Mouse (Mus musculus) erythroblast, embryonic 14.5 days (primary cell): ENCODE data around the gene Myo1g. TPM values are rescaled to one million over a fixed set of nuclear protein-coding genes. Genes with fewer than 3 reads are reported as not detected.

Experiments used
- H3K27me3 ChIP-seq: 2 replicates; pipeline ENCODE4 v1.6.1; 2012; ENCODE audit warnings: inconsistent platforms; ENCODE audit not compliant: control insufficient read depth
- H3K36me3 ChIP-seq: 2 replicates; pipeline ENCODE4 v1.6.1; 2012; ENCODE audit warnings: mild to moderate bottlenecking, inconsistent platforms; ENCODE audit not compliant: control insufficient read depth
- H3K4me1 ChIP-seq: 2 replicates; pipeline ENCODE4 v1.6.1; 2012; ENCODE audit warnings: inconsistent platforms; ENCODE audit not compliant: control insufficient read depth
- H3K4me3 ChIP-seq: replicated peaks from 2 replicates; pipeline ENCODE3; 2012; ENCODE audit warnings: moderate library complexity, mild to moderate bottlenecking, inconsistent platforms
- H3K9me3 ChIP-seq: 2 replicates; pipeline ENCODE4 v1.6.1; 2012; ENCODE audit warnings: low read length, inconsistent platforms, mixed read lengths; ENCODE audit not compliant: control insufficient read depth
- GATA1 ChIP-seq: IDR thresholded peaks from 2 replicates; pipeline ENCODE4 v1.6.1; 2012; ENCODE audit warnings: low read length, inconsistent platforms, mixed read lengths
- TAL1 ChIP-seq: IDR thresholded peaks from 3 replicates; pipeline ENCODE4 v1.6.1; 2012; ENCODE audit warnings: low read length, inconsistent platforms, mixed read lengths
- polyA plus RNA-seq: library from polyadenylated mRNA; stranded (reverse); fragments of >175 nt; gene quantifications from 2 replicates; pipeline ENCODE4 v1.2.3, GENCODE M21; 2012

Myo1g gene
- polyA plus RNA-seq, 1 experiment, result 0.20 TPM

DNA sequence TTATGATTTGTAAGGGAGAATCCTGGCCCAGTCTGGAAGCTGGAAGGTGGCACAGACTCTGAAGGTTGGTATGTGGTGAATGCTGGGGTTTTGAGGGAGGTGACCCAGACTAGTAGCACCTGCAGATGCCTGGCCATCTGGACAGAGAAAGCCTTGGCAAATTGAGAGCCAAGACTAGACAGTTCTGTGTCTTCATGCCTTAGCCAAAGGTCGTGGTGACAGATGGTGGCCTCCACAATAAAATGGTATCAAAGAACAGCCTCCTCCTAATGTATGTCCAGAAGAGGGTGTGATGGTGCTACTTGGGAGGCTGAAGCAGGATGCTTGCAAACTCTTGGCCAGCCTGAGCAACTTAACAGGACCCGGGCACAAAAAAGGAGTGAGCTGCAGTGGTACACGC lies 16.5 kb downstream of the Myo1g start:
- TF ChIP-seq GATA1 (no peak), TAL1 (no peak)
- no peaks in the 10 kb centered on the region for H3K9me3 ChIP-seq
- no peak overlapping the region for H3K4me3 ChIP-seq
- H3K36me3 ChIP-seq, result no peaks in the 10 kb centered on the region
- no peaks in the 10 kb centered on the region for H3K27me3 ChIP-seq
- peaks cover 2% of the 10 kb centered on the region for H3K4me1 ChIP-seq

DNA sequence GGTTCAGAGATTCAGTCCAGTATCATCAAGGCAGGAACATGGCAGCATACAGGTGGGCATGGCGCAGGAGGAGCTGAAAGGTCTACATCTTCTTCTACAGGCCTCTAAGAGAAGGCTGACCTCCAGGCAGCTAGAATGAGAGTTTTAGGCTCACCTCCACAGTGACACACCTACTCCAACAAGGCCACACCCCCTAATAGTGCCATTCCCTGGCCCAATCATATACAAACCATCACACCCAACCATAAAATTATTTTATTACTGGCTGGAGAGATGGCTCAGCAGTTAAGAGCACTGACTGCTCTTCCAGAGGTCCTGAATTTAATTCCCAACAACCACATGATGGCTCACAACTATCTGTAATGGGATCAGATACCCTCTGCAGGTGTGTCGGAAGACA lies 18.3 kb downstream of the Myo1g start:
- Histone ChIP-seq H3K4me1 (peaks cover 2% of the 10 kb centered on the region), H3K9me3 (no peaks in the 10 kb centered on the region), H3K36me3 (no peaks in the 10 kb centered on the region), H3K27me3 (no peaks in the 10 kb centered on the region), H3K4me3 (no peak overlapping the region)
- TF ChIP-seq GATA1 (no peak), TAL1 (no peak)

DNA sequence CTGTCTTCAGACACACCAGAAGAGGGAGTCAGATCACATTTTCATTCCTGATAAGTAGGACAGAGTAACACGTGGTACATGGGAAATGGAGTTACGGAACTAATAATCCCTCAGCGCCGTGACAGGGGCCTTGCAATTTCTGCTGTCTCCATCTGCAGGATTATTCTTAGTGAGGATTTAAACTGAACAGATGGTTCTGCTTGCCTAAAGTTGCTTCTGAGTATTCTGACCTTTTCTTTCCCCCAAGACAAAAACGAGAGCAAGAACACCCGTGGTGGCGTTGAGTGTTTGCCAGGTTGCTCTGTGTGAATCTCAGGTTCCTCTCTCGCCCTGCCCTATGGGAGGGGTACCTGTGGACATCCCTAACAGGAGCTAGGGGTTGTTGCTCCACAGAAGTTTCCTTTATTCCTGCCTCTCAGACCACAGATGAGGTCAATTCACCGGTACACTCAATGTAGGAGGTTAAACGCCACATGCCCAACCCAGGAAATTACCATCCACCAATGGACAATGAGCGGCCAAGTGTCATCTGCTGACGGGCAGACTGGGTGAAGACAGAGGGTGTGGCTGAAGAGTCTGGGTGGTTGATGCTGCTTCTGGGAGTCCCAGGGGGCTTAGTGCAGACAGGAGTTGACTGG lies 23.3 kb downstream of the Myo1g start:
- no peak overlapping the region for H3K4me3 ChIP-seq

DNA sequence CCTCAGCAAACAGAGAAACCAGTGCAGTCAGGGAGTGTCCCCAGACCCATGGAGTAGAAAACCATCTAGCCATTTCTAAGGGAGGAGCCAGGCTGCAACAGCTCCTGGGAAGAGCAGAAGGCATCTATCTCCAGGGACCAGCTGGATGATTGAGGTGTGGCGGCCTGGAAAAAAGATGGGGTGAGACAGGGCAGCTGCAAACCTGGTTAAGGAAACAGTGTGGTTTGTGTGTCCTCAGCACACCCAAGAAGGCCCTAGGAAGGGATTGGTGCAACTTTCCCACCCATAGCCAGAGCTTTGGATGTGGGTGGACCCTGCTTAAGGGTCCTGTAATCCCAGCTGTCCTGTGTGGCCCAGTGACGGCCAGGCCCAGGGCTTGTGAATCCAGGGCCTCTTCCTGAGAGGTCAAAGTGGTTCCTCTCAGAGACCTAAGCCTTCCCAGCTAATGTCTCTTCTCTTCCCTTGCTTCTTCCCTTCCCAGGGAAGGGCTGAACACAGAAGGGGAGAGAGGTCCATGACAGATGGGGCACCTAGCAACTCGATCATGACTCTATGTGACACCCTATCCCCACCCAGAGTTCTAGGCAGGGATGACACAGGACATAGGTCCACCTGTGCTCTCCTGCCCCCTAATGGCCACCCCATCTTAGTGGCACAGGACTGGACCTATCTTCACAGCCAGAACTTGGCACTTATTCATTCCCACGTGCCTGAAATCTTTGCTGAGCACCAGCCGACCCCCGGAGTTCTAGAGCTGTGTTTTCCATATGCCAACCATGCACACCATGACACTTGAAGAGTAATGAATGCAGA lies 30.9 kb downstream of the Myo1g start:
- Histone ChIP-seq H3K4me1 (peaks cover 5% of the 10 kb centered on the region; the same call in 1 of the 2 replicates), H3K4me3 (no peak overlapping the region), H3K27me3 (no peaks in the 10 kb centered on the region; the same call in 1 of the 2 replicates), H3K36me3 (no peaks in the 10 kb centered on the region), H3K9me3 (no peaks in the 10 kb centered on the region)
- no peak for TF ChIP-seq GATA1
- no peak for TF ChIP-seq TAL1

More for the DNA sequence above, 23.3 kb downstream of the Myo1g start:
- Histone ChIP-seq H3K4me1 (peaks cover 2% of the 10 kb centered on the region), H3K9me3 (no peaks in the 10 kb centered on the region), H3K27me3 (no peaks in the 10 kb centered on the region), H3K36me3 (no peaks in the 10 kb centered on the region)
- TF ChIP-seq TAL1, result no peak
- TF ChIP-seq GATA1, result no peak

DNA sequence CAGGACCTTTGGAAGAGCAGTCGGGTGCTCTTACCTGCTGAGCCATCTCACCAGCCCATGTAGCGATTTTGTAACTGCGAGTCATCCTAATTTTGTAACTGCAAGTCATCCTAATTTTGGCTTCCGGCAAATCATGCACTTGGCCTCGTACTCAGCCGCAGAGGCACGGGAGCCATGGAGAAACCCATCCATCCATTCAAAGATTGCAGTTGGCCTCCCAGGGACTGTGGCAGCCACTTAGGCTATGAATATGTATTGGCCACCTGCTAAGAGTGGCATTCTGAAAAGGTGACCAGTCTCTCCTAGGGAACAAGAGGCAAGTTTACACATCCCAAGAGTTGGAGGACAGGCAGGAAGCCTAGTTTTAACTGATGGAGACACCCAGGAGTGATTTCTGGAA lies 31.5 kb downstream of the Myo1g start:
- H3K4me1 ChIP-seq, result peaks cover 5% of the 10 kb centered on the region; the same call in 1 of the 2 replicates
- no peaks in the 10 kb centered on the region for H3K9me3 ChIP-seq
- no peak for TF ChIP-seq GATA1
- TF ChIP-seq TAL1, result no peak
- H3K27me3 ChIP-seq, result no peaks in the 10 kb centered on the region; the same call in 1 of the 2 replicates
- H3K4me3 ChIP-seq, result no peak overlapping the region
- no peaks in the 10 kb centered on the region for H3K36me3 ChIP-seq

DNA sequence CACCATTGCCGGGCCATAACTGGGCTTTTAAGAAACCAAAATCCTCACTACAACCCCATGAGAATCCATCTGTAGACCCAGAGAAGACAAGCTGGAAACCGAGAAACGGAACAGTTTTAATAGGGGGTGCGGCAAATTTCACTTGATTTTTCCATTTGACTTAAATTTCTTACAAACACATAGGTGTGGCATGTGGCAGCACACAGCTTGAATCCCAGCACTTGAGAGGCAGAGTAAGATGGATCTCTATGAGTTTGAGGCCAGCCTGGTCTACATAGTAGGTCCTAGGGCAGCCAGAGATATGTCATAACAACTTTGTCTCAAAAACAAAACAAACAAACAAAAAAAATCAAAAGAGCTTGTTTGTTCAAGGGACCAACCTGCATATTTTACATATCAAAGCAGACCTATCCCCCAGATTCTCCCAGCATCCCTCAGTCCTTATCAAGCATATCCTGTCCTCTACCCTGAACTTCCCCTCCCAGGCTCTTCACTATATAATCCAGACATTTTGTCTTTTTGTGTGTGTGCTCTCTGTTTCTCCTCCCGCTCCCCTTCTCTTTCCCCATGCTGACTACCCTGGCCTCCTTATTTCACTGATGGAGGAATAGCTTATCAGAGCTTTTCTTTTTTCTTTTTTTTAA lies 32.6 kb downstream of the Myo1g start:
- Histone ChIP-seq H3K9me3 (no peaks in the 10 kb centered on the region), H3K4me1 (peaks cover 7% of the 10 kb centered on the region; the same call in 1 of the 2 replicates), H3K4me3 (no peak overlapping the region), H3K36me3 (no peaks in the 10 kb centered on the region), H3K27me3 (no peaks in the 10 kb centered on the region; the same call in 1 of the 2 replicates)
- TF ChIP-seq GATA1, result no peak
- no peak for TF ChIP-seq TAL1

DNA sequence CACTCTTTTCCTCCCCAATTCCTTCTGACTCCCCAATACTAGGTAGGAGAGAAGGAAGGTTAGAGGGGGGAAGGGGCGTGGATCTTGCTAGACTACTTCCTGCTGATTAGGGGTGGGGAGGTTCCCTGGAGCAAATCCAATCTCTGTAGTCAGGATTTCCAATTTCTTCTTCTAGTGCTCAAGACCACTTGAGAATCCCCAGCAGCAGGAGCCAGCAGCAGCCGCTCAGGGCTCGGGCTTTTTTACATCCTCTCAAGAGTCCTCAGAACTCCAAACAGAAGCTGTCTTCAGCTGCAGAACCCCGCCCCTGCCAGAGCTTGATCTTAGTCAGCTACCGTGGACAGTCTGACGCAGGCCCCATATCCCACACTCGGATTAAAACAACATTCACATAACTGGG lies 33.3 kb downstream of the Myo1g start:
- TF ChIP-seq GATA1 (no peak), TAL1 (no peak)
- no peaks in the 10 kb centered on the region for H3K9me3 ChIP-seq
- H3K27me3 ChIP-seq, result no peaks in the 10 kb centered on the region; the same call in 1 of the 2 replicates
- no peak overlapping the region for H3K4me3 ChIP-seq
- peaks cover 7% of the 10 kb centered on the region; the same call in 1 of the 2 replicates for H3K4me1 ChIP-seq
- H3K36me3 ChIP-seq, result no peaks in the 10 kb centered on the region

DNA sequence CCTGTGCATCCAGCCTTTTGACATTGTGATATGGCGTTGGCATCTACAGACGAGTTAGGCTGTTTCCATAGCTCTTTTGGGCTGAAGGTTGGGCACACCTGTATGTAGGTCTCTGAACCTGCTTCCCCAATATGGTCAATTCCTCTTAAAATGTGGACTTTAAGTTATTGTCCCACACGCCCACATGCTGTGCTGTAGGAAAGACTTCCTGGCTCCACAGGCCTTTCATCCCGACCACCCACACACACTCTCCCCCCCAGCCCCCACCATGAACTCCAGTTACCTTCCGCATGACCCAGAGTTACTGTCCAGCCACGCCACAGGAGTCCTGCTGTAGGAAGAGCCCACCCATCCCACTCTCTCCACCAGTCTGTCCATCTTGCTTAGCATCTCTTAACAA lies 33.8 kb downstream of the Myo1g start:
- Histone ChIP-seq H3K27me3 (no peaks in the 10 kb centered on the region; the same call in 1 of the 2 replicates), H3K4me1 (peaks cover 7% of the 10 kb centered on the region; the same call in 1 of the 2 replicates), H3K36me3 (no peaks in the 10 kb centered on the region), H3K4me3 (no peak overlapping the region), H3K9me3 (no peaks in the 10 kb centered on the region)
- TF ChIP-seq GATA1 (no peak), TAL1 (no peak)

DNA sequence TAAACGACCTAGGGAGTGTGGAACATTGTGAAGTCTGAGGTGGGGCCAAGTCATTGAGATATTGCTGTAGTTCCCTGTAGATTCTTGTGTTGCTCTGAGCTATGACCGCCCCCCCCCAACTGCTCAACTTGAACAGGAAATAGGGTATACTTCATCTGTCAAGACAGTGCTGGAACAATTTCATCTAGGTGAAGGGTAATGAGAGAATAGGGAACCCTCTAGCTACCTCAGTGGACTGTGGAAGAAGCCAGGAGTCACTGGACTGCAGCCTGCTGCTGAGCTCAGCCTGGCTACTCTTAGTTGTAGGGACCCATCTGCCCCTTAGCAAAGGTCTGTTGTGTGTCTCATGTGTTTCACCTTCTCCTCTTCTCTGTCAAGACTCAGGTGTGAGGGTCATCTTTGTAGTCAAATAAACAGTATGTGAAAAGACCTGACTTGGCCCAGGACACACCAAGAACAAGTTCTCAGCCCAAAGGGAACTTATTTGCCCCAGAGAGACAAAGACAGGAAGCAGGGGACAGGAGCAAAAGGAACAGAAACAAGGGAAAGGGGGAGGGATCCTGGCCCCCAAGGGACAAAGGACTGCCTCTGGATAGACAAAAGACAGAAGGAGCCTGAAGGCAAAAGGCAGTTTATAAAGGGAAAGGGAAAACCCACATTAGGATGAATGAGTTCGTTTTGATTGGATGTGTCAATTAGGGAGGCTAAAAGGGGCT lies 36.4 kb downstream of the Myo1g start:
- Histone ChIP-seq H3K36me3 (no peaks in the 10 kb centered on the region), H3K4me3 (no peak overlapping the region), H3K27me3 (no peaks in the 10 kb centered on the region; the same call in 1 of the 2 replicates), H3K9me3 (no peaks in the 10 kb centered on the region), H3K4me1 (peaks cover 2% of the 10 kb centered on the region; the same call in 1 of the 2 replicates)
- TF ChIP-seq GATA1, result no peak
- TF ChIP-seq TAL1, result no peak
